Mouse (Mus musculus): ENCODE results near the gene Gm20911.
"Not testable (repeated sequence)": the region's sequence is repeated elsewhere in the genome, so short reads cannot be mapped to it uniquely, and the experiment has no call there.

Gene Gm20911

GRCm38 (mm10) chrY:81457707-81458106 is at the start of gene Gm20911:
Gene Gm20911, plus strand, starts transcription at chrY:81458007.
- not testable (repeated sequence) for DNase-seq (ENCODE audit: low read depth, low spot score)
